Mouse (Mus musculus): ENCODE measurements around the gene Rasd2.

DNA sequence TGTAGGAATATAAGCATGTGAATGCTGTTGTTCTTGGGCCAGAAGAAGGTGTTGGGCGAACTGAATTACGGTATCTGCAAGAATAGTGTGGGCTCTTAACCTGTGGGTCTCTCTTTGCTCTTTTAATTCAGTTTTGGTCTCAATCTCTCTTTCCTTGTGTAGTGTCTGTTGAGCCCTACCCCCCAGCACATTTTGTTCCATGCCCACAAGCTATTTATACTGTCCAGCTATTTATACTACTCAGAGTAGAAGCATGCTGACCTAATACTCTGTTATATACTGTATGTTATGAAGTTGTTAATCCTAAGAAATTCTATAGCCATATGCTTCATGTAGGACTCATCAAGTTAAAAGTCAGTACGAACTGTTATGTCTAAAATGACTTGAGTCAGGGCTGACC is 41.9 kb downstream of the Rasd2 start:
- TF ChIP-seq POLR2A (IDR thresholded peaks at IDR 0.05; ENCODE audit: insufficient read depth, low read depth, low read length) = no peak
- no peak for TF ChIP-seq CTCF (IDR thresholded peaks at IDR 0.05)
